Comparison of ENCODE assay signal across 29 mouse cellular contexts in genomic region chr1:23983118-23983517, GRCm38 (mm10). TPM values are rescaled to one million over a fixed set of nuclear protein-coding genes. Genes with fewer than 3 reads are reported as not detected.
A peak's percentile ranks its signal among the peaks of the same experiment; 100 is the strongest.
DNase-seq lines count a peak whose midpoint lies in the region; ATAC-seq and TF ChIP-seq lines count a peak whose summit lies in the region.
"Had no signal": no experiment of that assay in that cellular context is flagged by ENCODE, and none has a peak within 500 bp of the region (broad histone marks: within the 10 kb centered on the region; RNA-seq: fewer than 3 reads in every experiment).

No protein-coding gene starts in this region.

- no peak for TF ChIP-seq POLR2A in liver, adult 2 months (IDR thresholded peaks at IDR 0.05; ENCODE audit: extremely low read depth, insufficient read depth, low read length)

- intact Hi-C loops in left cerebral cortex, postnatal 14 days (cut with DNase I) = no loop called here

- no peak overlapping the region for H3K9ac ChIP-seq in liver, adult 2 months (ENCODE audit: low read depth, low read length)
- no peak overlapping the region for H3K9ac ChIP-seq in liver, embryonic 11.5 days (ENCODE audit: low read depth, low read length)
- H3K9ac ChIP-seq: embryonic facial prominence, embryonic 13.5 days; forebrain, embryonic 15.5 days; heart, embryonic 12.5 days; hindbrain, embryonic 14.5 days; kidney, embryonic 15.5 days; limb, embryonic 12.5 days; liver, embryonic 12.5 days; liver, postnatal 0 days; midbrain, embryonic 15.5 days; stomach, embryonic 15.5 days had no signal

- H3K4me3 ChIP-seq in liver, adult 2 months (ENCODE audit: insufficient read depth, low read depth, low read length) = no peak overlapping the region
- H3K4me3 ChIP-seq in liver, embryonic 11.5 days (ENCODE audit: low read depth, low read length) = no peak overlapping the region
- H3K4me3 ChIP-seq: embryonic facial prominence, embryonic 13.5 days; forebrain, embryonic 10.5 days; forebrain, embryonic 15.5 days; heart, embryonic 12.5 days; kidney, embryonic 15.5 days; limb, embryonic 12.5 days; liver, embryonic 12.5 days; midbrain, embryonic 10.5 days; midbrain, embryonic 15.5 days; stomach, embryonic 15.5 days had no signal

- no peaks in the 10 kb centered on the region for H3K27me3 ChIP-seq in liver, adult 2 months (ENCODE audit: control insufficient read depth, insufficient read depth, low read length)
- H3K27me3 ChIP-seq in liver, embryonic 11.5 days (replicated peaks; ENCODE audit: control insufficient read depth, insufficient read depth, low read length) = no peaks in the 10 kb centered on the region
- H3K27me3 ChIP-seq: embryonic facial prominence, embryonic 13.5 days; forebrain, embryonic 15.5 days; heart, embryonic 12.5 days; kidney, embryonic 15.5 days; limb, embryonic 12.5 days; liver, embryonic 12.5 days; midbrain, embryonic 15.5 days; stomach, embryonic 15.5 days had no signal

- peak; percentile 8 for DNase-seq in liver, adult 2 months (ENCODE audit: extremely low read depth, low read depth, low spot score)
- DNase-seq in liver, embryonic 11.5 days (ENCODE audit: low spot score) = no peak
- DNase-seq in MEL-GATA-1-ER (ENCODE audit: extremely low read depth, low read depth) = peak; percentile 18
- no peak for DNase-seq in kidney, adult 9 months
- DNase-seq in left cerebral cortex, postnatal 14 days (ENCODE audit: low spot score in 2 of 2) = no peak
- DNase-seq in frontal cortex, postnatal 10 days (ENCODE audit: low spot score in 2 of 2) = no peak
- DNase-seq: adrenal gland, postnatal 14 days; cerebellum, adult 11 months; cerebellum, adult 9-10 months; gastrocnemius, postnatal 14 days; heart, adult 11 months; heart, postnatal 4 days; kidney, adult 11 months; kidney, postnatal 25 days; liver, postnatal 0 days had no signal

- TF ChIP-seq CTCF in liver, adult 2 months (IDR thresholded peaks at IDR 0.05; ENCODE audit: low read depth, low read length) = no peak

- no peak overlapping the region for H3K27ac ChIP-seq in liver, adult 2 months (replicated peaks; ENCODE audit: insufficient read depth, low read depth, low read length)
- no peak overlapping the region for H3K27ac ChIP-seq in liver, embryonic 11.5 days (ENCODE audit: low read depth, low read length)
- H3K27ac ChIP-seq: embryonic facial prominence, embryonic 13.5 days; forebrain, embryonic 10.5 days; forebrain, embryonic 15.5 days; hindbrain, embryonic 14.5 days; kidney, embryonic 15.5 days; limb, embryonic 12.5 days; liver, embryonic 12.5 days; macrophage; midbrain, embryonic 10.5 days; midbrain, embryonic 15.5 days; stomach, embryonic 15.5 days had no signal

- H3K4me2 ChIP-seq in liver, embryonic 11.5 days = no peak overlapping the region
- H3K4me2 ChIP-seq: embryonic facial prominence, embryonic 13.5 days; forebrain, embryonic 15.5 days; heart, embryonic 12.5 days; hindbrain, embryonic 14.5 days; kidney, embryonic 15.5 days; limb, embryonic 12.5 days; liver, embryonic 12.5 days; midbrain, embryonic 15.5 days; stomach, embryonic 15.5 days had no signal

- H3K79me2 ChIP-seq in liver, adult 2 months (ENCODE audit: control insufficient read depth, insufficient read depth, low read length) = no peaks in the 10 kb centered on the region

- WGBS in liver, adult 2 months = 84% methylated on average over 3 of the region's 3 CpGs
- 68% methylated on average over 3 of the region's 3 CpGs for WGBS in liver, embryonic 11.5 days

- no peaks in the 10 kb centered on the region for H3K4me1 ChIP-seq in liver, adult 2 months (ENCODE audit: control insufficient read depth, insufficient read depth, low read length)
- no peaks in the 10 kb centered on the region for H3K4me1 ChIP-seq in liver, embryonic 11.5 days (replicated peaks; ENCODE audit: control insufficient read depth, insufficient read depth, low read length)
- H3K4me1 ChIP-seq: embryonic facial prominence, embryonic 13.5 days; forebrain, embryonic 15.5 days; heart, embryonic 12.5 days; kidney, embryonic 15.5 days; limb, embryonic 12.5 days; liver, embryonic 12.5 days; midbrain, embryonic 10.5 days; midbrain, embryonic 15.5 days; stomach, embryonic 15.5 days had no signal

- H3K9me3 ChIP-seq in liver, embryonic 11.5 days (ENCODE audit: control insufficient read depth, low read length) = no peaks in the 10 kb centered on the region
- H3K9me3 ChIP-seq: embryonic facial prominence, embryonic 13.5 days; forebrain, embryonic 10.5 days; forebrain, embryonic 15.5 days; heart, embryonic 12.5 days; kidney, embryonic 15.5 days; liver, embryonic 12.5 days; midbrain, embryonic 10.5 days; midbrain, embryonic 15.5 days; stomach, embryonic 15.5 days had no signal

- no peaks in the 10 kb centered on the region for H3K36me3 ChIP-seq in liver, adult 2 months (ENCODE audit: control insufficient read depth, insufficient read depth, low read length)
- H3K36me3 ChIP-seq in liver, embryonic 11.5 days (ENCODE audit: control insufficient read depth, insufficient read depth, low read length) = no peaks in the 10 kb centered on the region
- H3K36me3 ChIP-seq: embryonic facial prominence, embryonic 13.5 days; forebrain, embryonic 10.5 days; forebrain, embryonic 15.5 days; heart, embryonic 12.5 days; kidney, embryonic 15.5 days; limb, embryonic 12.5 days; liver, embryonic 12.5 days; midbrain, embryonic 10.5 days; midbrain, embryonic 15.5 days; stomach, embryonic 15.5 days had no signal

- no peak for ATAC-seq in liver, embryonic 11.5 days (replicated peaks; ENCODE audit: low FRiP score)
- peak; percentile 97 for ATAC-seq in megakaryocyte progenitor cell, adult 5-6 weeks (replicated peaks; ENCODE audit: poor library complexity)
- ATAC-seq: CD4-positive, CD25-positive, alpha-beta regulatory T cell, adult 4 months; forebrain, embryonic 15.5 days; liver, embryonic 12.5 days; liver, postnatal 0 days; midbrain, embryonic 15.5 days had no signal

RNA-seq across cellular contexts. Expression of gene Sdhaf4, which starts 22.3 kb away (rescaled TPM):
- 47.4 and 53.3 TPM in 2 replicates for total RNA-seq in liver, adult 2 months (2014; rRNA removed)
- polyA plus RNA-seq in liver, adult 2 months (2012; rRNA removed) = 8.9 and 10.5 TPM in 2 replicates
- polyA plus RNA-seq in liver, embryonic 11.5 days (2014; fragmentation: Nextera tagmentation; extraction: Ambion mirVana) = 68.8 and 75.3 TPM in 2 replicates
- 36.8 and 48.1 TPM in 2 replicates for total RNA-seq in megakaryocyte progenitor cell, adult 5-6 weeks (2015)
- total RNA-seq in megakaryocyte progenitor cell, adult 5-6 weeks (2017) = 13.4 and 17.9 TPM in 2 replicates
- 10 to 100 TPM; 52.4 to 57.3 TPM for total RNA-seq in left cerebral cortex, postnatal 14 days (2021)

Comparison
In these comparisons a context has a peak if more than half of its experiments do, and no peak if none do; other contexts are left out.
1. DNase-seq: peak in liver, adult 2 months (single experiment) and MEL-GATA-1-ER (single experiment); none in liver, embryonic 11.5 days (single experiment), kidney, adult 9 months (single experiment), left cerebral cortex, postnatal 14 days (0 of 2) and frontal cortex, postnatal 10 days (0 of 2).